Mouse (Mus musculus) neural tube, embryonic 11.5 days (tissue): ENCODE measurements around the gene Fam180a. TPM values are rescaled to one million over a fixed set of nuclear protein-coding genes. Genes with fewer than 3 reads are reported as not detected.

Experiments
- ATAC-seq: fragments of 200-750 bp; cut with Nextera tagmentation; 2 replicates; pipeline ENCODE4 v1.8.0; 2017; ENCODE audit warnings: moderate number of reproducible peaks, mild to moderate bottlenecking, moderate TSS enrichment, moderate library complexity; ENCODE audit not compliant: insufficient read depth, low FRiP score, low TSS enrichment
- DNase-seq: peaks from one replicate; pipeline ENCODE4 v3.0.0-alpha.2; 2015; ENCODE audit warnings: low spot score
- H3K27ac ChIP-seq: fragments of 300-500 bp; sonication (generic); 2 replicates; pipeline ENCODE4 v1.5.1; 2014; ENCODE audit warnings: low read depth, mild to moderate bottlenecking, low read length
- H3K27me3 ChIP-seq: fragments of 300-500 bp; sonication (generic); 2 replicates; pipeline ENCODE4 v1.6.1; 2014; ENCODE audit warnings: mild to moderate bottlenecking, low read length, mixed read lengths; ENCODE audit not compliant: control insufficient read depth, insufficient read depth
- H3K36me3 ChIP-seq: fragments of 300-500 bp; sonication (generic); 2 replicates; pipeline ENCODE4 v1.6.1; 2014; ENCODE audit warnings: mild to moderate bottlenecking, low read length, moderate library complexity, mixed read lengths; ENCODE audit not compliant: control insufficient read depth, insufficient read depth
- H3K4me1 ChIP-seq: fragments of 300-500 bp; sonication (generic); 2 replicates; pipeline ENCODE4 v1.6.1; 2014; ENCODE audit warnings: low read length, mixed read lengths; ENCODE audit not compliant: control insufficient read depth, insufficient read depth
- H3K4me2 ChIP-seq: fragments of 300-500 bp; sonication (generic); 2 replicates; pipeline ENCODE4 v1.6.1; 2014; ENCODE audit warnings: low read depth, mild to moderate bottlenecking, moderate library complexity
- H3K4me3 ChIP-seq: fragments of 300-500 bp; sonication (generic); 2 replicates; pipeline ENCODE4 v1.5.1; 2014; ENCODE audit warnings: low read depth, low read length
- H3K9ac ChIP-seq: fragments of 300-500 bp; sonication (generic); 2 replicates; pipeline ENCODE4 v1.6.1; 2014; ENCODE audit warnings: mild to moderate bottlenecking, low read length
- H3K9me3 ChIP-seq: fragments of 300-500 bp; sonication (generic); 2 replicates; pipeline ENCODE4 v1.6.1; 2016; ENCODE audit warnings: low read length; ENCODE audit not compliant: control insufficient read depth
- WGBS: fragments of 180-500 bp; shearing (Covaris S2); extraction: QIAGEN DNeasy Blood & Tissue Kit; methylation state at CpG from one replicate; pipeline ENCODE4 v1.1.7; 2014; 5-methylcytosine and 5-hydroxymethylcytosine counted together
- polyA plus RNA-seq: library from polyadenylated mRNA; unstranded; fragments of >200 nt; fragmentation: Nextera tagmentation; extraction: Ambion mirVana; gene quantifications from 2 replicates; pipeline ENCODE4 v1.2.1, GENCODE M21; 2014

The Fam180a gene
- polyA plus RNA-seq, 1 experiment from 2014 or later: not detected

- Histone ChIP-seq H3K36me3 (no peaks in the 10 kb centered on the region), H3K9me3 (no peaks in the 10 kb centered on the region), H3K4me3 (no peak overlapping the region), H3K4me2 (no peak overlapping the region), H3K27me3 (no peaks in the 10 kb centered on the region), H3K4me1 (no peaks in the 10 kb centered on the region), H3K27ac (no peak overlapping the region), H3K9ac (no peak overlapping the region)
- ATAC-seq: no peak
- 97% methylated on average over 12 of the region's 12 CpGs for WGBS
- no peak for DNase-seq
Measured at GRCm38 (mm10) chr6:35329956-35330355, 4.0 kb upstream of the Fam180a start.

- Histone ChIP-seq H3K27me3 (no peaks in the 10 kb centered on the region), H3K4me2 (no peak overlapping the region), H3K9me3 (no peaks in the 10 kb centered on the region), H3K36me3 (no peaks in the 10 kb centered on the region), H3K4me3 (no peak overlapping the region), H3K27ac (no peak overlapping the region), H3K4me1 (no peaks in the 10 kb centered on the region), H3K9ac (no peak overlapping the region)
- WGBS: 76% methylated on average over 9 of the region's 9 CpGs
- DNase-seq (no peak), ATAC-seq (no peak)
Measured at GRCm38 (mm10) chr6:35324306-35324705, 1.6 kb downstream of the Fam180a start.

GRCm38 (mm10) chr6:35323046-35323445 is 2.9 kb downstream of the Fam180a start:
- H3K9ac ChIP-seq: no peak overlapping the region
- ATAC-seq (no peak), DNase-seq (no peak)
- no peaks in the 10 kb centered on the region for H3K36me3 ChIP-seq
- H3K4me1 ChIP-seq: no peaks in the 10 kb centered on the region
- no peak overlapping the region for H3K4me3 ChIP-seq
- no peaks in the 10 kb centered on the region for H3K27me3 ChIP-seq
- H3K9me3 ChIP-seq: no peaks in the 10 kb centered on the region
- no peak overlapping the region for H3K27ac ChIP-seq
- no peak overlapping the region for H3K4me2 ChIP-seq
- WGBS: 91% methylated on average over 1 of the region's 1 CpGs

GRCm38 (mm10) chr6:35321105-35321504 is 4.8 kb downstream of the Fam180a start:
- WGBS: 81% methylated on average over 4 of the region's 4 CpGs

GRCm38 (mm10) chr6:35319850-35320249 is 6.1 kb downstream of the Fam180a start:
- Histone ChIP-seq H3K9me3 (no peaks in the 10 kb centered on the region), H3K27ac (no peak overlapping the region), H3K36me3 (no peaks in the 10 kb centered on the region), H3K4me3 (no peak overlapping the region), H3K4me1 (no peaks in the 10 kb centered on the region), H3K9ac (no peak overlapping the region), H3K27me3 (no peaks in the 10 kb centered on the region), H3K4me2 (no peak overlapping the region)
- 80% methylated on average over 6 of the region's 6 CpGs for WGBS
- DNase-seq (no peak), ATAC-seq (no peak)

More at GRCm38 (mm10) chr6:35321105-35321504, 4.8 kb downstream of the Fam180a start:
- no peaks in the 10 kb centered on the region for H3K4me1 ChIP-seq
- H3K4me2 ChIP-seq: no peak overlapping the region
- no peak for DNase-seq
- no peaks in the 10 kb centered on the region for H3K36me3 ChIP-seq
- H3K27ac ChIP-seq: no peak overlapping the region
- H3K9ac ChIP-seq: no peak overlapping the region
- H3K4me3 ChIP-seq: no peak overlapping the region
- ATAC-seq: no peak
- H3K9me3 ChIP-seq: no peaks in the 10 kb centered on the region
- H3K27me3 ChIP-seq: no peaks in the 10 kb centered on the region

GRCm38 (mm10) chr6:35313520-35313919 is 12.4 kb downstream of the Fam180a start:
- 94% methylated on average over 8 of the region's 8 CpGs for WGBS
- DNase-seq (no peak), ATAC-seq (no peak)
- Histone ChIP-seq H3K4me2 (no peak overlapping the region), H3K9me3 (no peaks in the 10 kb centered on the region), H3K4me3 (no peak overlapping the region), H3K4me1 (no peaks in the 10 kb centered on the region), H3K27ac (no peak overlapping the region), H3K27me3 (no peaks in the 10 kb centered on the region), H3K36me3 (no peaks in the 10 kb centered on the region), H3K9ac (no peak overlapping the region)

GRCm38 (mm10) chr6:35309406-35309805 is 16.5 kb downstream of the Fam180a start:
- no peak for DNase-seq
- Histone ChIP-seq H3K27ac (no peak overlapping the region), H3K4me1 (no peaks in the 10 kb centered on the region), H3K9me3 (no peaks in the 10 kb centered on the region), H3K4me3 (no peak overlapping the region), H3K9ac (no peak overlapping the region), H3K4me2 (no peak overlapping the region), H3K27me3 (no peaks in the 10 kb centered on the region), H3K36me3 (no peaks in the 10 kb centered on the region)
- no peak for ATAC-seq
- 87% methylated on average over 7 of the region's 7 CpGs for WGBS

- 27% methylated on average over 7 of the region's 7 CpGs for WGBS
- Histone ChIP-seq H3K4me3 (no peak within 1 kb of the TSS), H3K4me2 (no peak within 1 kb of the TSS), H3K27ac (no peak within 1 kb of the TSS), H3K9me3 (no peaks in the 10 kb centered on the region), H3K4me1 (no peaks in the 10 kb centered on the region), H3K27me3 (no peaks in the 10 kb centered on the region), H3K9ac (no peak within 1 kb of the TSS), H3K36me3 (no peaks in the 10 kb centered on the region)
- DNase-seq (no peak), ATAC-seq (no peak)
Measured at GRCm38 (mm10) chr6:35308037-35308436, 17.9 kb downstream of the Fam180a start, which contains the start of gene Slc13a4. Gene Slc13a4 (minus strand): TSS chr6:35308131.

- ATAC-seq (no peak), DNase-seq (no peak)
- 89% methylated on average over 13 of the region's 13 CpGs for WGBS
- Histone ChIP-seq H3K4me3 (no peak overlapping the region), H3K27ac (no peak overlapping the region), H3K9ac (no peak overlapping the region), H3K36me3 (no peaks in the 10 kb centered on the region), H3K4me1 (no peaks in the 10 kb centered on the region), H3K27me3 (no peaks in the 10 kb centered on the region), H3K4me2 (no peak overlapping the region), H3K9me3 (no peaks in the 10 kb centered on the region)
Measured at GRCm38 (mm10) chr6:35307136-35307535, 18.8 kb downstream of the Fam180a start.
